Mouse (Mus musculus): Measurements from ENCODE around the gene Gm37240.

Gm37240 gene

DNA sequence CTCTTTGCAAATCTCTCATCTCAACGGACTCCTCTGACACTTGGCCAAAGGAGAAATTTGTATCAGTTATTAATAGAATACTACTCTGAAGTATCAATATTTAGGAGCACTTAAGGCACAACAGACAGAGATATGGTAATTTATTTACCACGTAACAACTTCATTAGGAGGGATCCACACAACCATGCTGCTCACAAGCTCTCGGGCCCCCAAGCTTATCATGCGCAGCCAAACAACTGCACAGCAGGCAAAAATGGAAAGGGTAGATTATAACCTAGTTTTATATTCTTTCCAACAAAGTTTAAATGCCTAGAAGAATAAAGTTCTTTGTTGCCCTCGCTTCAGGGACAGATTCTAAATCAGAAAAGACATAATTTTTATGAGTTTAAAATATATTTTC, 207.4 kb downstream of the Gm37240 start:
- DNase-seq (ENCODE audit: low spot score): no peak

DNA sequence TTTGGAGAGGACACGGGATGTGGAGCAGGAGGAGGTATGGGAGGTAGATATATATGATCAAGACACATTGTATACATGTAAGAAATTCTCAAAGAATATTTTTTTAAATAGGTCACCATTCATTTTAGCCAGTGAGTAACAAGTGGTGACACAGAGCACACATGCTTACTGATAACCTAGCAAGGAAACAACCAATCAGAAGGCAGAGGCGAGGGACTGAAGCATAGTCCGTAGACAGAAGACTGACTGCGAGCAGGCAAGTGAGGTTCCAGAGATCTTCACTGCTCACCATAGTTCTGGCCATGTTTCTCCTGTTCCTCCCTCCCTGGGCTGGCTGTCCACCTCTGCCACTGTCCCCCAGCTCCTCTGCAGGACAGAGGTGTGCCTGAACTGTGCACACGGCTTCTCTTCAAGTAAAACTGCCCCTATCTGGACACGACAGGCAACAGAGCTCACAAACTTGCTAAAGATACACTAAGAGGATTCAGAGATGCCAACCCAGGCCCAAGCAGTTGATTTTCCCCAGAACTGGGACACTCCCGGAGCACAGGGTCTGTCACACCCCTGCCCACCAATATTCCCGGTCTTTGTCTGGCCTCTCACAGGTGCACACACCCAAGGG, 207.9 kb downstream of the Gm37240 start:
- no peak for DNase-seq (ENCODE audit: low spot score)

DNA sequence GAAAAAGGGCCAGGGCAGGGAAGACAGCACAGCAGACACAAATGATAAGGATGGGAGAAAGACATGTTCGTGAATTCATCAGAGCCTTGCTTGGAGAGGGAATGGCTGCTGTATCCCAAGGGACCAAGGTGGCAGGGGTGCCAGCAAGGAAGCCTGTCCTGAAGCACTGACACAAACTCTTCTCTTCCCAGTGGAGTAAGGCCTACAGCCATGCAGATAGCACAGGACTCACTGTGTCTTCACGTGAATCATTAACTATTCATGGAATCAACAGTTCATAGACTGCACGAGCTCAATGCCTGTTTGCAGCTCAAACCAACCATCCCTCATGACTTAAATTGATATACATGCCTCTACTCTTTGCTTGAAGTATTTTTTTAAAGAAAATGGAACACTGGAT, 209.4 kb downstream of the Gm37240 start:
- DNase-seq (ENCODE audit: low spot score): no peak

DNA sequence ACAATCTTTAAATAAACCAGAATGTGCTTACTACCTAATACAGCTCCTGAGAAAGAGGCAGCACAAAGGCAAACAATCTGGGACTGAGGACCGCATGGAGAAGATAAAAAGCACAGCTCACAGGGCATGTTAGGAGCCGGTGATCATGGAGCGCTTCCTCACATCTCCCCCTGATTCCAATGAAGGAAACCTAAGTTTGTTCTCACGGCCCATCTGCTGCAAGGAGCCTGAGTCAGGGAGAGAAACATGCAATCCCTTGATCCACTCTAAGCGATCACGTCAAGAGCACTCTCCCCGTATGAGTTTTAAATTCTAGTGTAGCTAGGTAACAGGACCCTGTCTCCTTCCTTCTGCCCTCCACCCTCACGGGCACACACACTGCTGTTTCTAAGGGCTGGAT, 210.2 kb downstream of the Gm37240 start:
- DNase-seq (ENCODE audit: low spot score): no peak

DNA sequence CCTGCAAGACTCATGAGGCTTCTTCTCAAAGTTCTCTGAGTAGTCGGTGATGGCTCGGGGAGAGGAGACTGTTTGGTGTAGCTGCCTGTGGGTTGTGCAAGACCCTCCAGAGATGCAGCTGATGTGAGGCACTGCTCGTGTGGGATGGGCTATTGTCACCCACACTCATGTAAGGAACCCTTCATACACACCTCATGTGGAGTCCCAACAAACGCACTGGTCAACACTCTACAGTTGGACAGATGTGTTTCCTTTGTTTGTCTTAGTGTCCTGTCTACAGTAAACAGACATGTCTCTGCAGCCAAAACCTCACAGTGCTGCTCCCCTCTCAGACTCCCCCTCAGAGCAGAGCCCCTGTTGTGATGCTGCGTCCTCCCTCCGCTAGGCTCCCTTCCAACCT, 217.5 kb downstream of the Gm37240 start:
- no peak for DNase-seq (ENCODE audit: low spot score)

DNA sequence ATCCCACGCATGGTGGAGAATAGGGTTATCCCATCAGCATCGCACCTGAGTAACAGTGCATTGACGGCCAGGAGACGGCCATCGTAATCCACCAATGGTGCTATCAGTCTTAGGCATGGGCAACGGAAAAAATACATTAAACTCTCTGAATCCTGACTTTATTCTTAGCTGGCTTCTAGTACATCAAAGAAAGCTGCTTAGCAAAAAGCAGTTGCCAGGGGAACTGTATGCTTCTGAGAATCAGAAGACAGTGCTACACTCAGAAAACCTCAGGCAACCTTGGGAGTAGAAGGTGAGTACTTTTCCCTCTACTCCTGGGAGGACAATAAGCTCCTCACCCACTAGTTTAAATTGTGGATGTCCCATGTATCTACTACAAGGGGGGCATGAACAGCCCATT, 219.6 kb downstream of the Gm37240 start:
- DNase-seq (ENCODE audit: low spot score): no peak

DNA sequence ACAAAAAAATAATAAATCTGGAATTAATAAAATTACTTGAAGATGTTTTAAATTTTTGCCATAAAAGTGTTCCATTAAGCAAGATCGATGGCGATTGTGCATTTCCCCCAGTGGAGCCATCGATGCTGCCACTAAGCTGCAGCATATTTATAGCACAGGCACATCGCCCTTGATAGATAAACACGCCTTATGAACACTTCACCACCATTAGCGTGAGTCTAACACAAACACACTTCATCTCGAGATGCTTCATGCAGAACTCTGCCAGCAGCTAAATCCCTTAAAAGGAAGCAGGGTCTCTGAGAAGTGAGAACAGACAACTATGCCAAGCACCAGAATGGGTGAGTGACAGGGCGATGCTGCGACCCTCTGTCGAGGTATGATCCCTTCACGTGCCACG, 220.6 kb downstream of the Gm37240 start:
- no peak for DNase-seq (ENCODE audit: low spot score)

DNA sequence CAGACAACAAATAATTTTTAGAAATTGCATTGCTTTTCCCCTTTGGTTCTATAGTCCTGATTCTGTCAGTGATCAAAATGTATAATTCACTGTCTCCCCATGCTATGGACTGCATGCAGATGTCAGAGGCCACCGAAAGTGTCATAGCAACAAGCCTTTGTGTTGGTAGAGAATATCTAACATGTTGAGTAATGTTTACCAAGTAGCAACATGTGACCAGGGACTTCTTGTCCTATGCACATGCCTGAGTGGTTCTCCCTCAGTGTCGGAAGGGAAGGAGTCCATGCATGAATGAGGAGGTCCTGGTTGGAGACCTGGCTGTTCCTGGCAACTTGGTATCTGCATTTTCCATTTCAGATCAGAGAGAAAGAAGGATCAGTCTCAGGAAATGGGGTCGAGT, 221.2 kb downstream of the Gm37240 start:
- no peak for DNase-seq (ENCODE audit: low spot score)

DNA sequence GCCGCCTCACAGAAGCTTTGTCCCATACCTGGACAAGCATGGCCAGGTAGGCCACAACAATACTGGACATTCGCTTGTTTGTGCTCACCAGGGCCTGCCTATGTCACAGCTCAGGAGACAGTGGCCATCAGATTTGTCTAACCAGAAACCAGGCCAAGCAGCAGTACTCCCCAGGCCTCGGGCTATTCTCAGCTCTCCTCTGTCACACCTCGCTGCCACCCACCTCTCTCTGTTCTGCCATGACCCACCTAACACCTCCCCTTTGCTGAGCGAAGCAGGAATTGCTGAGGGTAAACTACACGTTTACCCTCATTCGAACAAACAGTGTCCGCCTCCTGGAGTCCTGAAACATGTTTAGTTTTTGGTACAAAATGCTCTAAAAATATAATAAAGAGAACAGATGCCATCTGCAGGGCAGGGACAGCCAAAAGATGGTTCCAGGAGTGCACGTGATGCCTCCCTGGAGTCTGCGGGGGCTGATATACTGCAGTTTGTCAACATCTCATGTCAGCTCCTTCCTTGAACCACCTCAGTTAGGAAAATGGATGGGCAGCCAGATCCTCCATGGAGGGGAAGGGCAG, 222.6 kb downstream of the Gm37240 start:
- no peak for DNase-seq (ENCODE audit: low spot score)

DNA sequence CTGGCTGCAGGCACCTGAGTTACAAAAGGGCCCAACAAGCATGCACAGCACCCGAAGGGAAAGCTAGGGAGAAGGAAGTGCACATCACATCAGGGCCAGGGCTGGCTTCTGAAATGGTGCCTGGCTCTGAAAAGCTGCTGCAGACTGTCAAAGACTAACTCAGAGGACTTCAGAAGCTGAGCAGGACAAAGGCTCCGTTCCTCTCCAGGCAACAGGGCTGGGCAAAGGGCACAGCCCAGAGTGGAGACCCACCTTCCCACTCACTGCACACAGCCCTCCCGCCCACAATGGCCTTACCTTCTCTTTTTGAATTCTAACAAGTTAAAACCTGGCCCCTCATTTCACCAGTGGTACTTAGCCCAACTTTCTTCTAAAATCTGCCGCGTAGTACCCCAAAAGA, 223.5 kb downstream of the Gm37240 start:
- no peak for DNase-seq (ENCODE audit: low spot score)

DNA sequence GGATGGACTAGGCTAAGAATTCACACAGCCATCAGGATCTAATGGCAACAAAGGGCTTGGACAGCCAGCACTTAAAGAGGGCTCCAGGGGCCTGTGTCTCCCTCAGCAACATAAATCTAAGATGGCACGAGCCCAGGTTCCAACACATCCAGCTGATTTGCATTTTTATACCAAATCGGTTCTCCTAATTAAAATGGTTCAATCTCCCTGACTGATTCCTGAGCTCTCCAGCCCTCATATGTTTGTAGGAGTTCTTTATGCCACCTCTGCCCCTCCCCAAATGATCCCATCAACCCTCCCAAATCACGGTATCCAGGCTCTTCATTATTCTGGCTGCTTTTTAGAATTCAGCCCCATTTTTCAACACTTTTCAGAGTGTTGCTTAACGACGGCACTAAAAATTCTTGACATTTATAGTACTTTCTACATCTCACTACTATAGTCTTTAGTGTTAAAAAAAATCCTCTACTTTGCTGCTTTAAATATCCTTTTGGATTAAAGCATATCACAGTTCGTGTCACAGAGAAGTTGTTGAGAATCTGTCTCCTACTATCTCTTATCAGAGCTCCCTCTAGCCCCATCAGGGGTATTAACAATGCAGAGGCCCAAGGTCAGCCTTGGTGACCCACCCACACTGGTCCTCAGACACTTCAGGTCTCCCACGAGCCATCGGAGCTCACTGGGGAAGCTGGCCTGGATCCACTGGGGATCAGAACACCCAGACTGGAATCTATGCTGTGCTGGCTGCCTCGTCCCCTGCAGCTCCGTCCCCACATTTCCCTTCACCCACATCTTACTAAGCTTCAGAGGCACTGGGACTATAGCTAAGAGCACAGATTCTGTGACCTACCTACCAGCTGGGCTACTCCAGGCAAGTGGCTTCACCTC, 225.1 kb downstream of the Gm37240 start:
- DNase-seq (ENCODE audit: low spot score): no peak

DNA sequence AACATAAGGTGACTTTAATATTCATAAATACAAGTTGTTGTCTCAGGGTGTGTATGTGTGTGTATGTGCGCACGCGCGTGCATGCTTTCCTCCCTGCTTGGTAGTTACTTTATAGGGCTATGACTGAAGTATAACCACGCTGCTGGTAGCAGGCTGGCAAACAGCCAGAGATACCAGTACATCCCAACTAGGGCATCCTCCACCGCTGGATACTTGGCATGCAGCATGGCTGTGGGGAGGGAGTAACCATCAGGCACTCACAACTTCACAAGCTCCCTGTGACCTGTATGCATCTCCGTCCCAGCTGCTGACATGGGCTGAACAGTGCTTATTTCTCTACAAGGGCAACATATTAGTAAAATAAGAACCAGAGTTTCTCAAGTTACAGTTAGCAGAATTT, 227.6 kb downstream of the Gm37240 start:
- no peak for DNase-seq (ENCODE audit: low spot score)

DNA sequence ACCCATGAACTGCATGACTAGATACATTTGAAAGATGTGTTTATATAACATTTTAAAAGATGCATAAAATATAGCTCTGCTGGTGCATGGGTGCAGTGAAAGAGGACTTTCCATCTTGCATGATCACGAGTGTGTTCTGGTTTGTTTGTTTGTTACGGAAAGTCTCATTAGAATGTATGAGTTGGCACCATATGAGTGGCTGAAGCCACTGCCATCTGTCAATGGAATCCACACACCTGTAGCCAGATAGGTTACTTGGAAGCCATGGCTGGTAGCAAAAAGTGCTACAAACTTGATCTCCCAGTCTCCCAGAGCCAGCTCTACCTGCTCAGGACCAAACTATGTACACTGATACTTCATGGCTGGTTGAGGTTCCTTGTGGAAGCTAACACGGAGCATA, 231.8 kb downstream of the Gm37240 start:
- no peak for DNase-seq (ENCODE audit: low spot score)

DNA sequence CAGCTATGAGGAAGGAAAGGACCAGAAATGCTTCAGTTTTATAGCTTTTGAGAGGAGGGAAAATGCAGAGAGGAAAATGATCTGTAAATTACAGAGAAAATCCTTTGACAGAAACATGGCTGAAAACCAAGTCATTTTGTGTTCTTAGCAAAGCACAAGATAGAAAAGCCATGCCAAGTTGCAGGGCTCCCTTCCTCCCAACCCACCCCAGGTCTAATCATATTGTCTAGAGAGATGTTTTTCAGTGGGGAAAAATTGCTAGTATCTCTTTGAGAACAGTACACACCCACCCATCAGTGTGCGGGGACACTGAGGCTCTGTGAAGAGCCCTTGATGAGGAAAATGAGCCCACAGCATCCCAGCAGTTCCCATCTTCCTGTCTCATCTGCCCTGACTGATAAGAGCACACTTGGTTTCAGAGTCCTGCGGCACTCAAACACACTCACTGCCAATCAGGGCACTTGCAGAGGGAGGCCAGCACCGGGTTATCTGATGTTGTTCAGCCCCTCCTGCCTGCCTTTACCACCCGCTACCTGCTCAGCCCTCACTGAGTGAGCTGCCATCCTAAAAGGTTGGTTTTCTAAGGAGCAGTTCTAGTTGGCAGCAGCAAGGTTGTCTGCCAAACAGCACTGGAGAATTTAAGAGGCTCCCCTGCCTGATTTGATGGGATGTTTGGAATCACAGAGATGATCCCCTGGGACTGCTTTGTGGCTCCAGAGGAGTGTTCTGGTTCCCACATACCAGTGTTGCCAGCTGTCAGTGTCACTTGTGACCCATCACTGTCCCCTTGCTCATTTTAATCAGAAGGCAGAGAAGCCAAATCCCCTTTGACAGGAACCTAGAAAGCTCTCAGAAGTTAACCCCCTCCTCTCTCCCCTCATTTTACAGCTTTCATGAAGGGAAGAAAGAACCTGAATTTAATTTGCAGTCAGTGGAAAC, 234.3 kb downstream of the Gm37240 start:
- DNase-seq (ENCODE audit: low spot score): no peak

DNA sequence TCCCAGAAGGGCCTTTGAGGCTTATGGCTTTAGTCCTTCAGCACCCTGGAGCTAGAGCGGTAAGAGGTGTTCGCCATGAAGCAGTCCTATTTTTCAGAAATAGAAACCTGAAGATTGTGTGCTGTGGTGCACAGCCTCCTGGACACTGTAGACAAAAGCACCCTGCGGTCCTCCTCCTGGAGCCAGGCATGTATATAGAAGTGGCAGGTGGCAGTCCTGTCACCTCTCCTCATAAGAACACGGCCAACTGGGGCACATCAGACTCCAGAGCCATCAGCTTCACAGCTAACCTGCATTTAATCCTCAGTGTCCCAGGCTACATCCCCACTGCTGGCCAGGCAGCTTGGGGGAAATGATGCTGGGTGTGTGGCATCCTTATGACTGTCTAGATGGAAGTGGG, 238.1 kb downstream of the Gm37240 start:
- no peak for DNase-seq (ENCODE audit: low spot score)

DNA sequence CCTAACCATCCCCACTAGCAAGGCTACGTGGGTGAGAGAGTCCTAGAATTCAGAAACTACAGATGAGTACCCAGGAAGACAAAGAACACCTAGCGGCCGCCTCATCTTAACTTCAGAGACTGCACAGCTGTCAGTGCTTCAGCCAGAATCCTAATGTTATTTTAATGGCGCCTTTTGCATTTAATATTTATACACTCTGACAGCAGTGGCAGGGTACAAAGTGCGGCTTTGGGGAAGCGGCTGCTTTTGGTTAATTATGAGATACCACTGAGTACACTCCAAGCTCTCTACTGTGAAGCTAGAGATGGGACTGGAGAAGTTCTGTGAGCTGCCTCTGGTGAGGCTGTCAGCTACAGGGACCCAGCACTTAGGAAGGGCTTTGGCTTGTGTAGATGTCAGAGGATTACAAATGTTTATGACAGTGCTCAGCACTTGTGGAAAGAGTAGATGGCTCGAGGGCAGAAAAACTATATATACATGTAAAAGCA, 241.8 kb downstream of the Gm37240 start:
- no peak for DNase-seq (ENCODE audit: low spot score)

DNA sequence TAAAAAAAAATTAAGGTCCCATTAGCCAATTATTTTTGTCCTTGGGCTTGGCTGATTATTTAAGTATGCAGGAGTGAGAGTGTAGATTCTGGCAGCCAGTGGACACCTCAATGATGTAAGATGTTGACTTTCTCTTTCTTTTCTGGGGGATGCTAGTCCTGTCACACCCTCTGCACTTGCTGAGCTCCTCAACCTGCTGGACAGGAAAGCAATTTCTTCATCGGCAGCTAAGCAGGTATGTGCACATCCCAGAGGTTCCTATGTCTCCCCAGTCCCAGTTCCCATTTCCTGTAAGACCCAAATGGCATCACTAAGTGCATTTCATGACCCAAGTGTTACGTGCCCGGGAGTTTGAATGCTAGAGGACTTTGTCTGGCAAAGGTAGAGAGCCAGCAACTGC, 242.5 kb downstream of the Gm37240 start:
- no peak for DNase-seq (ENCODE audit: low spot score)

DNA sequence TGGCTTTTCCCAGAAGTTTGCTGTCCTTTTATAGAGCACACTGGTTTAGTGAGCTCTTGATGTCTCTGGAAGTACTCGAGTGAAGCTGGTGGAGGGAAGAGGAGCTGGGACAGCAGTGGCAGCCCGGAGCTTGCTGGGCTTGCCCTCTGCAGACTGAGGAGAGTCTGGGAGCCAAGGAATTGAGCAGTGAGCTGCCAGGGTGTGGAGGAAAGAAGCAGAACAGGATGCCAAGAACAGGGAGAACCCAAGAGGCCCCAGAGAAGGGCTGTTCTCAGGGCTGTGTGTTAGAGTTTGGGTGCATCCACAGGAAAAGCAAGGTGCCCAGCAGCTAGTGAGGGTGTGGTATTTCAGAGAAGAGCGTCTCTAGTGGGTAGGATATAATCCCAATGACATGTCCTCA, 245.6 kb downstream of the Gm37240 start:
- DNase-seq (ENCODE audit: low spot score): no peak

DNA sequence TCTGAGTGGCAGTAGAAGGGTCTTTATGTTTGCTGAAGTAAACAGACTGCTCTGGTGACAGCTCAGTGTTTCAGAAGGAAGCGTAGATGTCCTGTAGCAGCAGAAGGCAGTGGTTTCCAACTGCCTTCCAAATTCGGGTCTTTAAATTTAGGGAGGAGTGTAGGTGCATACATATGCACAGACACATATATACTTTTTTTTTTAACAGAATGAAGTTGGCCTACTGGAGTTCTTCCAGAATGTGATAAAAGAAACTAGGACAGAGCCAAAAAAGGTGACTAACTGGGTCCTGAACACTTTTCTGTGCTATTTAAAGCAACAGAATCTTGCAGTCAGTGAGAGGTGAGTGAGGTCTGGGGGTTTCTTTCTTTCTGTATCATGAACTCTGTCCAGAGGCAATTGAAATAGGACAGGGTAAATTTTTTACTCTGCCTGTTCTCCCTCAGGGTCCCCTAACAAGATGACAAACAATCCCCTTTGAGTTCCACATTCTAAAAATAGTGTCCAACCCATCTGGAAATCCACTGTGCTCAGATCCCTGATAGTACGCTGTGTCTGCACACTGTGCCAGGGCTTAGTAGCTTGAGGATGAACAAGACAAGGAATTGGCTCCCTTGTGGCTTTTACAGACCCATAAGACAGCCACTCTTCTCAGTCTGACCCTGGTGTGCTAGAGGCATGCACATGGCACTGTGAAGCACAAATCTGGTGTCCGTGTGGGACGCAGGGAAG, 250.4 kb downstream of the Gm37240 start:
- no peak for DNase-seq (ENCODE audit: low spot score)

DNA sequence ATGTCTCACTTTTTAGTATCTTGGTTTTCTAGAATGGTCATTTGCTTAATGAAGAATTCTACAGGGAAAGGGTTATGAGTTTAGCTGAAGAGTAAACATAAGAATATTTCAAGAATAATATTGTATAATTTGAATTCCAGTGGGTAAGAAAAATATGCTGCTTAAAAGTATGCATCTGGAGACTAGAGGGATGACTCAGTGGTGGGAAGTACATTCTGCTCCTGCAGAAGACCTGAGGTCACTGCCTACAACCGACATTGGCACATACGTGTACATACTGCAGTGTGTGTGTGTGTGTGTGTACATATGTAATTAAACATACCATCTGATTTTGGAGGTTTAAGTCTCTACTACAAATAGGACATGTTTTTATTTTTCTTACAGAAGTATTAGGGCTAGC, 251.7 kb downstream of the Gm37240 start:
- no peak for DNase-seq (ENCODE audit: low spot score)

DNA sequence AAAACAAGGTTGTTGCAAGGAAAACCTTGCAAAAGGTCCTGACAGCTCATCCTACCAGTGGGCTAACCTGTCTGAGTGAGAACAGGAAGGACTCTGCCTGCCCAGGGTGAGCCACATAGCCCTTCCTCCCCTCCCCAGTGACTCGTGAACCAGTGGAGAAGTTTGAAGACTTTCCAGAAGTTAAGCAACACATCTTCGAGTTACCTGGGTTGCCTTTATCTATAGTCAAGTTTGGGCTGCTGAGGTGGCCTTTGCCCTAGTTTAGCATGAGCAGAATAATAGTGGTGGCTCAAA, 252.2 kb downstream of the Gm37240 start:
- DNase-seq (ENCODE audit: low spot score): no peak
